Mouse (Mus musculus): ENCODE results near the gene Ube2cbp. TPM values are rescaled to one million over a fixed set of nuclear protein-coding genes. Genes with fewer than 3 reads are reported as not detected.

The Ube2cbp gene
- total and polyA plus RNA-seq, 3 experiments, result 3.3 to 6.4 (median 5.5) TPM

DNA sequence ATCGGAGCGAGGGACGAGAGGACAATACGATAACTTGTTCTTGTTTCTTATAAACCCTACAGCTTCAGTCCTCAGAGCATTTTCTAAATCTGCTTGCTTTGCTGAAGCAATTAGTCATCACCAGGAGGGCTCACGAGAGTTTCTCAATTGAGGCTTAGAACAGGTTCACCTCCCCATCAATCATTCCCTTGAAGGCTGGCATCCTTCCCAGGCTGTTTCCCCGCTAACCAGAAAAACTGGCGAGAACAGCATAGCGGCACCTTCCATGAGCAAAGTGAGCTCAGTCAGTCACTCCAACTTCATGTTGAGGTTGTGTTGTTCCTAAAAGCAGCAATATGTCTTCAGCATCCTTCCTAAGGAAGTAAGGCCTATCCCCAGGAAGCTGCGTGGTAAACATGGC is 104.2 kb downstream of the Ube2cbp start:
- Histone ChIP-seq H3K36me3 (replicated peaks in 1 of 2; ENCODE audit: control insufficient read depth in 1 of 2, insufficient read depth in 1 of 2, low read length in 1 of 2) (no peaks in the 10 kb centered on the region), H3K4me2 (ENCODE audit: insufficient read depth, low read depth, poor library complexity, severe bottlenecking) (no peak overlapping the region), H3K27me3 (replicated peaks) (no peaks in the 10 kb centered on the region), H3K4me1 (ENCODE audit: control insufficient read depth in 1 of 2, insufficient read depth in 2 of 2) (no peaks in the 10 kb centered on the region), H3K9me3 (replicated peaks; ENCODE audit: low read length) (no peaks in the 10 kb centered on the region), H3K79me2 (replicated peaks; ENCODE audit: control insufficient read depth, extremely low read depth, insufficient read depth, poor library complexity, severe bottlenecking) (no peaks in the 10 kb centered on the region), H3K4me3 (replicated peaks in 1 of 3; ENCODE audit: low read depth in 2 of 3, low read length in 2 of 3, poor library complexity in 1 of 3) (no peak overlapping the region), H3K9ac (ENCODE audit: insufficient read depth, low read depth) (no peak overlapping the region), H3K27ac (ENCODE audit: insufficient read depth, low read depth) (no peak overlapping the region)
- dilution Hi-C loops (cut with MboI; ENCODE audit: extremely low pct_ligation_motif_present, extremely low pct_unique_long_range_greater_than_20kb, low sequenced_read_pairs) (no loop called here), in situ Hi-C loops (cut with MboI; ENCODE audit: low pct_ligation_motif_present, low pct_unique_long_range_greater_than_20kb, low sequenced_read_pairs) (no loop called here)
- no peak for DNase-seq (ENCODE audit: extremely low read depth)
- TF ChIP-seq ZC3H11A (IDR thresholded peaks at IDR 0.05; ENCODE audit: low read depth, low read length) (no peak), ETS1 (conservative IDR thresholded peaks at IDR 0.05; ENCODE audit: low read depth, low read length) (no peak), HCFC1 (IDR thresholded peaks at IDR 0.05; ENCODE audit: low read depth, low read length) (no peak), ZMIZ1 (IDR thresholded peaks at IDR 0.05; ENCODE audit: low read depth, low read length) (no peak), SMC3 (IDR thresholded peaks at IDR 0.05; ENCODE audit: low read depth, low read length) (no peak), USF2 (conservative IDR thresholded peaks at IDR 0.05; ENCODE audit: low read depth, low read length) (no peak), ZNF384 (IDR thresholded peaks at IDR 0.05; ENCODE audit: low read depth, low read length) (no peak), JUND (conservative IDR thresholded peaks at IDR 0.05; ENCODE audit: low read depth, low read length) (no peak), TBP (conservative IDR thresholded peaks at IDR 0.05; ENCODE audit: low read depth, low read length) (no peak), CHD2 (IDR thresholded peaks at IDR 0.05; ENCODE audit: low read length) (no peak), TCF12 (IDR thresholded peaks at IDR 0.05; ENCODE audit: low read depth, low read length) (no peak), PAX5 (IDR thresholded peaks at IDR 0.05; ENCODE audit: low read length) (no peak)

DNA sequence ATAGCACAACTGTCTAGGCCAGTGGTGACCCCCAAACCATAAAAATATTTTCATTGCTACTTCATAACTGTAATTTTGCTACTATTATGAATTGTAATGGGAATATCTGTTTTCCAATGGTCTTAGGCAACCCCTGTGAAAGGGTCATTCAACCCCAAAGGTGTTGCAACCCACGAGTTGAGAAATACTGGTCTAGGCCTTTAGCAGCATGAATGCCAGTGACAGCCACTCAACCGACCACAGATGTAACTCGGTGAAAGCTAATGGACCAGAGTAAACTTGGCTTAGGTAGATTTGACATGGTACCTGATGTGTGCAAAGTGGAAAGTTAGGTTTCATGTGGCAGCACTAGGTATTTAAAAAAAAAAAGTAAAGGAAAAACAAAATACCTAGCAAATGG is 108.9 kb downstream of the Ube2cbp start:
- no peak for TF ChIP-seq ELF1 (IDR thresholded peaks at IDR 0.05; ENCODE audit: low read depth, low read length)
- no peak for TF ChIP-seq MAX (IDR thresholded peaks at IDR 0.05; ENCODE audit: low read length)
- TF ChIP-seq GABPA (IDR thresholded peaks at IDR 0.05; ENCODE audit: insufficient replicate concordance, low read depth, low read length), result no peak
- no peak for TF ChIP-seq JUN (IDR thresholded peaks at IDR 0.05; ENCODE audit: insufficient read depth, low read depth, low read length)
- no peak for TF ChIP-seq TBP (conservative IDR thresholded peaks at IDR 0.05; ENCODE audit: low read depth, low read length)
- no peak for TF ChIP-seq RAD21 (IDR thresholded peaks at IDR 0.05; ENCODE audit: low read depth, low read length)
- TF ChIP-seq KAT2A (IDR thresholded peaks at IDR 0.05; ENCODE audit: insufficient replicate concordance, low read length), result no peak
- no peak for TF ChIP-seq POLR2AphosphoS2 (IDR thresholded peaks at IDR 0.05; ENCODE audit: low read depth, low read length)
- TF ChIP-seq ZC3H11A (IDR thresholded peaks at IDR 0.05; ENCODE audit: low read depth, low read length), result no peak
- no peak for TF ChIP-seq RCOR1 (conservative IDR thresholded peaks at IDR 0.05; ENCODE audit: low read depth, low read length)
- no peak for TF ChIP-seq MYC (IDR thresholded peaks at IDR 0.05; ENCODE audit: low read depth, low read length)
- no peaks in the 10 kb centered on the region for H3K79me2 ChIP-seq (replicated peaks; ENCODE audit: control insufficient read depth, extremely low read depth, insufficient read depth, poor library complexity, severe bottlenecking)
- no peak overlapping the region for H3K27ac ChIP-seq (ENCODE audit: insufficient read depth, low read depth)
- no peak overlapping the region for H3K9ac ChIP-seq (ENCODE audit: insufficient read depth, low read depth)
- no peaks in the 10 kb centered on the region for H3K4me1 ChIP-seq (ENCODE audit: control insufficient read depth in 1 of 2, insufficient read depth in 2 of 2)
- H3K36me3 ChIP-seq (replicated peaks in 1 of 2; ENCODE audit: control insufficient read depth in 1 of 2, insufficient read depth in 1 of 2, low read length in 1 of 2), result no peaks in the 10 kb centered on the region
- no peaks in the 10 kb centered on the region for H3K9me3 ChIP-seq (replicated peaks; ENCODE audit: low read length)
- in situ Hi-C loops (cut with MboI; ENCODE audit: low pct_ligation_motif_present, low pct_unique_long_range_greater_than_20kb, low sequenced_read_pairs) (no loop called here), dilution Hi-C loops (cut with MboI; ENCODE audit: extremely low pct_ligation_motif_present, extremely low pct_unique_long_range_greater_than_20kb, low sequenced_read_pairs) (no loop called here)
- H3K4me3 ChIP-seq (replicated peaks in 1 of 3; ENCODE audit: low read depth in 2 of 3, low read length in 2 of 3, poor library complexity in 1 of 3), result no peak overlapping the region
- H3K27me3 ChIP-seq (replicated peaks), result no peaks in the 10 kb centered on the region
- no peak overlapping the region for H3K4me2 ChIP-seq (ENCODE audit: insufficient read depth, low read depth, poor library complexity, severe bottlenecking)
- DNase-seq (ENCODE audit: extremely low read depth), result no peak

All from CH12.LX (cell line).